Mouse (Mus musculus): Measurements from ENCODE around the gene Xpc. TPM values are rescaled to one million over a fixed set of nuclear protein-coding genes. Genes with fewer than 3 reads are reported as not detected.

The Xpc gene
- polyA plus RNA-seq, 1 experiment from 2014 or later: 27.3 TPM

DNA sequence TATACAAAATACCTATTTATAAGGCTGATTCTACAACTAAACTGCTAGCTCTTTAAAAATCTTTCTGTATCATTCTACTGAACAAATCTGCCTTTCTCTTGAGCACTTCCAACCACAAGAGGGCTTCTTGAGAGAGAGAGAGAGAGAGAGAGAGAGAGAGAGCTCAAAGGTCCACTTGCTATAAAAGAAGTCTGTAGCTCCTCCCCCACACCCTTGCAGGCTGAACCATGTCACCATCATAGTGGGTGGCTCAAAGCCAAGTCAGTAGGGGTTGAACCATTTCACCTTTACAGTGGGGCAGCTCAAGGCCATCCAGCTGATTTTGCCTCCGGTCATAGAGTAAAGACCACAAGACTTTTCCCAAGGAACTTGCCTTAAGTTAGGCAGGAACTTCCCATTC, 56.2 kb downstream of the Xpc start:
- Histone ChIP-seq H3K9ac (no peak overlapping the region), H3K9me3 (replicated peaks) (no peaks in the 10 kb centered on the region), H3K27me3 (no peaks in the 10 kb centered on the region), H3K4me3 (no peak overlapping the region), H3K4me1 (no peaks in the 10 kb centered on the region), H3K4me2 (replicated peaks) (no peak overlapping the region), H3K36me3 (peaks cover 18% of the 10 kb centered on the region), H3K27ac (no peak overlapping the region)
- no peak for ATAC-seq (ENCODE audit: low FRiP score)
- 87% methylated on average over 1 of the region's 1 CpGs for WGBS

DNA sequence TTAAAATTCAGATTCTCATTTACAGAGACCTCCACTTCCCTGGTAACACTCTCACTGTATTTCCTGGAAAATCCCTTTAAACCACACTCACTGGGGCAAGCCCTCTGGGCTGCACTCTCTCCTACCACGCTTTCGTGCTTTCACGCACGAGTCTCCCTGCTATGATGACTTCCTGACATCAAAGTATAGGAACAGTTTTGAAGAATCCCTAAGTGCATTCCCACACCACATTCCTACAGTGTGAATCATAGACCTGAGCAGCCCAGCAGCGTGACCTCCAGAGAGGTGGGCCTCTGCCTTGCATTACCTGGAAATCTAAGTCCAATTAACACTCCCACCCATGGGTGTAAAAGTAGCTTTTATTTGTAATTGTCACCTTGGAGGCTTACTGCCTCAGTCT, 61.1 kb downstream of the Xpc start:
- ATAC-seq (ENCODE audit: low FRiP score): no peak
- no peaks in the 10 kb centered on the region for H3K36me3 ChIP-seq
- no peak overlapping the region for H3K27ac ChIP-seq
- no peak overlapping the region for H3K9ac ChIP-seq
- H3K4me3 ChIP-seq: no peak overlapping the region
- H3K4me2 ChIP-seq (replicated peaks): no peak overlapping the region
- 68% methylated on average over 5 of the region's 5 CpGs for WGBS
- no peaks in the 10 kb centered on the region; the same call in 1 of the 2 replicates for H3K4me1 ChIP-seq
- no peaks in the 10 kb centered on the region for H3K9me3 ChIP-seq (replicated peaks)
- peaks cover 6% of the 10 kb centered on the region; the same call in 1 of the 2 replicates for H3K27me3 ChIP-seq

- no peak overlapping the region for H3K4me3 ChIP-seq
- 54% methylated on average over 1 of the region's 1 CpGs for WGBS
- H3K9ac ChIP-seq: no peak overlapping the region
- H3K9me3 ChIP-seq (replicated peaks): no peaks in the 10 kb centered on the region
- H3K27ac ChIP-seq: no peak overlapping the region
- H3K4me1 ChIP-seq: no peaks in the 10 kb centered on the region; the same call in 1 of the 2 replicates
- peaks cover 6% of the 10 kb centered on the region; the same call in 1 of the 2 replicates for H3K27me3 ChIP-seq
- H3K4me2 ChIP-seq (replicated peaks): no peak overlapping the region
- H3K36me3 ChIP-seq: no peaks in the 10 kb centered on the region
- no peak for ATAC-seq (ENCODE audit: low FRiP score)
These were observed 63.6 kb downstream of the Xpc start for GRCm38 (mm10) chr6:91452056-91452455.

- no peak overlapping the region for H3K9ac ChIP-seq
- 57% methylated on average over 3 of the region's 3 CpGs for WGBS
These were observed 66.0 kb downstream of the Xpc start for GRCm38 (mm10) chr6:91449472-91450225.

DNA sequence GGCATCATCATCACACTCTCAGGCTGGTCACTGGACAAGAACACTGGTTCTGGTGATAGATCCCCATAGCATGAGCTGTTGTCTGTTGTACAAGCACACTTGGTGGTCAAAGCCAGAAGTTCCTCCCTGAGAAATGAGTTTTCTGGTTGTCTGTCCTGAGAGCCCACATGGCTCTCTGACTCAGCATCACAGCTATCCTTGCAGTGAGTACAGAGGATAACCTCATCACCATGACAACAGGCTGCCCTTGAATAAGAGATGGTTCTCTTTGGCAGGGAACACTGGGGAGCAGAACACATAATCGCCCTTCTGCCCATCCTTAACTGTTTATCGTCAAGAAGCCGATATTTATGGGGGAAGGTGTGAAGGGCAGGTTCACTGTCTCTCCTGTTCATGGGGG, 70.4 kb downstream of the Xpc start:
- no peak for ATAC-seq (ENCODE audit: low FRiP score)
- Histone ChIP-seq H3K4me3 (no peak overlapping the region), H3K36me3 (no peaks in the 10 kb centered on the region), H3K9ac (no peak overlapping the region), H3K27ac (no peak overlapping the region), H3K27me3 (peaks cover 15% of the 10 kb centered on the region), H3K4me1 (peaks cover 7% of the 10 kb centered on the region), H3K9me3 (replicated peaks) (no peaks in the 10 kb centered on the region), H3K4me2 (replicated peaks) (no peak overlapping the region)
- WGBS: 83% methylated on average over 3 of the region's 3 CpGs

More at GRCm38 (mm10) chr6:91449472-91450225, 66.0 kb downstream of the Xpc start:
- no peak overlapping the region for H3K4me2 ChIP-seq (replicated peaks)
- H3K36me3 ChIP-seq: no peaks in the 10 kb centered on the region
- no peak for ATAC-seq (ENCODE audit: low FRiP score)
- H3K9me3 ChIP-seq (replicated peaks): no peaks in the 10 kb centered on the region
- no peak overlapping the region for H3K27ac ChIP-seq
- peaks cover 15% of the 10 kb centered on the region for H3K27me3 ChIP-seq
- H3K4me3 ChIP-seq: no peak overlapping the region
- H3K4me1 ChIP-seq: no peaks in the 10 kb centered on the region; the same call in 1 of the 2 replicates

GRCm38 (mm10) chr6:91441145-91441662, 74.5 kb downstream of the Xpc start:
- H3K27ac ChIP-seq: peak overlapping the region; percentile 67; the same call in 1 of the 2 replicates
- 3% methylated on average over 19 of the region's 19 CpGs for WGBS
- ATAC-seq (ENCODE audit: low FRiP score): peak; percentile 72

GRCm38 (mm10) chr6:91440474-91441144, 75.1 kb downstream of the Xpc start:
- peaks cover 22% of the 10 kb centered on the region for H3K27me3 ChIP-seq
- WGBS: 2% methylated on average over 30 of the region's 30 CpGs
- peak overlapping the region; percentile 67 for H3K9ac ChIP-seq
- peak overlapping the region; percentile 55 for H3K4me3 ChIP-seq
- no peaks in the 10 kb centered on the region for H3K9me3 ChIP-seq (replicated peaks)
- H3K27ac ChIP-seq: peak overlapping the region; percentile 67
- H3K4me2 ChIP-seq (replicated peaks): peak overlapping the region; percentile 78
- peak; percentile 96 for ATAC-seq (ENCODE audit: low FRiP score)
- H3K4me1 ChIP-seq: peaks cover 9% of the 10 kb centered on the region
- H3K36me3 ChIP-seq: no peaks in the 10 kb centered on the region

More at GRCm38 (mm10) chr6:91441145-91441662, 74.5 kb downstream of the Xpc start:
- H3K4me2 ChIP-seq (replicated peaks): peak overlapping the region; percentile 78
- H3K9ac ChIP-seq: peak overlapping the region; percentile 67
- peak overlapping the region; percentile 55 for H3K4me3 ChIP-seq
- H3K9me3 ChIP-seq (replicated peaks): no peaks in the 10 kb centered on the region
- peaks cover 9% of the 10 kb centered on the region for H3K4me1 ChIP-seq
- H3K36me3 ChIP-seq: no peaks in the 10 kb centered on the region
- H3K27me3 ChIP-seq: peaks cover 21% of the 10 kb centered on the region

Other genes with a start within 250 kb of the Xpc start
- 9.4 and 12.0 TPM in 2 replicates for gene Wnt7a, start 104.5 kb downstream of the Xpc start, polyA plus RNA-seq (2016; fragmentation: Nextera tagmentation; extraction: Ambion mirVana)
- 19.8 and 20.9 TPM in 2 replicates for gene Chchd4, start 42.3 kb downstream of the Xpc start, polyA plus RNA-seq (2016; fragmentation: Nextera tagmentation; extraction: Ambion mirVana)
- 57.3 and 57.7 TPM in 2 replicates for gene Tmem43, start 42.2 kb downstream of the Xpc start, polyA plus RNA-seq (2016; fragmentation: Nextera tagmentation; extraction: Ambion mirVana)
- gene Lsm3, start within 50 bp of the Xpc start, polyA plus RNA-seq (2016; fragmentation: Nextera tagmentation; extraction: Ambion mirVana): 185 and 194 TPM in 2 replicates
- gene Slc6a6, start 168.2 kb upstream of the Xpc start, polyA plus RNA-seq (2016; fragmentation: Nextera tagmentation; extraction: Ambion mirVana): 70.2 and 78.0 TPM in 2 replicates

Measured in hindbrain, embryonic 12.5 days (tissue).